Mouse (Mus musculus) heart, adult 18-20 months (tissue): ENCODE data around the gene Agbl4. TPM values are rescaled to one million over a fixed set of nuclear protein-coding genes. Genes with fewer than 3 reads are reported as not detected.
"Not testable (repeated sequence)": the region's sequence is repeated elsewhere in the genome, so short reads cannot be mapped to it uniquely, and the experiment has no call there.

Source experiments
- DNase-seq, 2 experiments: peaks; one replicate each; pipeline ENCODE4 v3.0.0; 2021 to 2022; ENCODE audit warnings: mixed read lengths in 1 of 2
- total RNA-seq, 2 experiments: library from RNA; stranded (reverse); gene quantifications; 2 replicates each; pipeline ENCODE4 v1.2.3; 2021

The Agbl4 gene
- total RNA-seq, 2 experiments from 2014 or later = 0.26 to 0.67 TPM

GRCm38 (mm10) chr4:110916565-110916964 lies 519.1 kb downstream of the Agbl4 start:
- DNase-seq = no peak

GRCm38 (mm10) chr4:110921013-110921412 lies 523.6 kb downstream of the Agbl4 start:
- DNase-seq = no peak

- no peak for DNase-seq
Measured at GRCm38 (mm10) chr4:111001641-111002040, 604.2 kb downstream of the Agbl4 start.

GRCm38 (mm10) chr4:111004719-111005479 lies 607.4 kb downstream of the Agbl4 start:
- no peak for DNase-seq

GRCm38 (mm10) chr4:111019376-111019775 lies 621.9 kb downstream of the Agbl4 start:
- DNase-seq = no peak

GRCm38 (mm10) chr4:111067330-111067729 lies 669.9 kb downstream of the Agbl4 start:
- DNase-seq = no peak

GRCm38 (mm10) chr4:111073738-111074497 lies 676.5 kb downstream of the Agbl4 start:
- no peak for DNase-seq

- no peak for DNase-seq
Measured at GRCm38 (mm10) chr4:111074701-111075154, 677.3 kb downstream of the Agbl4 start.

GRCm38 (mm10) chr4:111077810-111078209 lies 680.3 kb downstream of the Agbl4 start:
- DNase-seq = no peak

- DNase-seq = no peak
Measured at GRCm38 (mm10) chr4:111085330-111085729, 687.9 kb downstream of the Agbl4 start.

- no peak for DNase-seq
Measured at GRCm38 (mm10) chr4:111136217-111137147, 739.0 kb downstream of the Agbl4 start.

- DNase-seq = no peak
Measured at GRCm38 (mm10) chr4:111147748-111148147, 750.3 kb downstream of the Agbl4 start.

GRCm38 (mm10) chr4:111155859-111156258 lies 758.4 kb downstream of the Agbl4 start:
- no peak for DNase-seq

- no peak for DNase-seq
Measured at GRCm38 (mm10) chr4:111181478-111181877, 784.0 kb downstream of the Agbl4 start.

- DNase-seq = no peak
Measured at GRCm38 (mm10) chr4:111200100-111200499, 802.6 kb downstream of the Agbl4 start.

- no peak for DNase-seq
Measured at GRCm38 (mm10) chr4:111215191-111215762, 817.8 kb downstream of the Agbl4 start.

- DNase-seq = not testable (repeated sequence)
Measured at GRCm38 (mm10) chr4:111219030-111219429, 821.6 kb downstream of the Agbl4 start.

- not testable (repeated sequence) for DNase-seq
Measured at GRCm38 (mm10) chr4:111219543-111219942, 822.1 kb downstream of the Agbl4 start.

GRCm38 (mm10) chr4:111233849-111234248 lies 836.4 kb downstream of the Agbl4 start:
- no peak for DNase-seq

GRCm38 (mm10) chr4:111251917-111252316 lies 854.5 kb downstream of the Agbl4 start:
- DNase-seq = no peak

GRCm38 (mm10) chr4:111255499-111255898 lies 858.0 kb downstream of the Agbl4 start:
- no peak for DNase-seq

- DNase-seq = no peak
Measured at GRCm38 (mm10) chr4:111256931-111257330, 859.5 kb downstream of the Agbl4 start.
